Mouse (Mus musculus) cortical plate, adult 2 months (tissue): ENCODE results near the gene Pola2. TPM values are rescaled to one million over a fixed set of nuclear protein-coding genes. Genes with fewer than 3 reads are reported as not detected.

Experiments
- H3K27ac ChIP-seq: fragments of 200-500 bp; 2 replicates; pipeline ENCODE4 v1.5.1; 2012; ENCODE audit warnings: low read length, control low read depth, inconsistent platforms; ENCODE audit not compliant: insufficient read depth
- H3K4me1 ChIP-seq: fragments of 200-500 bp; 2 replicates; pipeline ENCODE4 v1.6.1; 2011; ENCODE audit warnings: low read length; ENCODE audit not compliant: control insufficient read depth, insufficient read depth
- H3K4me3 ChIP-seq: fragments of 200-500 bp; 2 replicates; pipeline ENCODE4 v1.5.1; 2011; ENCODE audit warnings: mild to moderate bottlenecking, low read length, control low read depth; ENCODE audit not compliant: insufficient read depth
- CTCF ChIP-seq: fragments of 200-500 bp; IDR thresholded peaks from 2 replicates; pipeline ENCODE4 v1.5.1; 2011; ENCODE audit warnings: mild to moderate bottlenecking, control low read depth, low read length; ENCODE audit not compliant: insufficient read depth; ENCODE audit errors: extremely low read depth
- POLR2A ChIP-seq: fragments of 200-500 bp; IDR thresholded peaks from 2 replicates; pipeline ENCODE4 v1.6.1; 2011; ENCODE audit warnings: mild to moderate bottlenecking, low read length, control low read depth; ENCODE audit not compliant: insufficient read depth; ENCODE audit errors: extremely low read depth
- polyA plus RNA-seq: library from polyadenylated mRNA; depleted of rRNA; stranded (reverse); fragments of >200 nt; gene quantifications from 2 replicates; pipeline ENCODE4 v1.2.3, GENCODE M21; 2012

Pola2 gene
- polyA plus RNA-seq, 1 experiment: 12.9 TPM

GRCm38 (mm10) chr19:5954031-5954710 lies 9.8 kb downstream of the Pola2 start:
- H3K4me1 ChIP-seq: no peaks in the 10 kb centered on the region
- no peak overlapping the region for H3K27ac ChIP-seq
- no peak for TF ChIP-seq CTCF
- no peak for TF ChIP-seq POLR2A
- no peak overlapping the region for H3K4me3 ChIP-seq

- Histone ChIP-seq H3K27ac (no peak overlapping the region), H3K4me1 (no peaks in the 10 kb centered on the region), H3K4me3 (no peak overlapping the region)
- TF ChIP-seq POLR2A (no peak), CTCF (no peak)
Observed at GRCm38 (mm10) chr19:5953201-5953770, 10.7 kb downstream of the Pola2 start.

GRCm38 (mm10) chr19:5952071-5952691 lies 11.8 kb downstream of the Pola2 start:
- no peak overlapping the region for H3K4me3 ChIP-seq
- 0 out of 2 replicates have a peak overlapping the region, but pooled peaks have one; percentile 8 for H3K27ac ChIP-seq
- no peak for TF ChIP-seq CTCF
- TF ChIP-seq POLR2A: no peak
- no peaks in the 10 kb centered on the region for H3K4me1 ChIP-seq

GRCm38 (mm10) chr19:5951631-5952030 lies 12.4 kb downstream of the Pola2 start:
- Histone ChIP-seq H3K4me1 (no peaks in the 10 kb centered on the region), H3K4me3 (no peak overlapping the region), H3K27ac (no peak overlapping the region)
- no peak for TF ChIP-seq CTCF

- Histone ChIP-seq H3K4me1 (no peaks in the 10 kb centered on the region), H3K27ac (no peak overlapping the region), H3K4me3 (no peak overlapping the region)
- TF ChIP-seq POLR2A: no peak
- no peak for TF ChIP-seq CTCF
Observed at GRCm38 (mm10) chr19:5950218-5950617, 13.8 kb downstream of the Pola2 start.

- H3K27ac ChIP-seq: peak overlapping the region; percentile 96
Observed at GRCm38 (mm10) chr19:5945891-5946290, 18.1 kb downstream of the Pola2 start.

GRCm38 (mm10) chr19:5945027-5945426 lies 19.0 kb downstream of the Pola2 start:
- Histone ChIP-seq H3K4me1 (0 out of 2 replicates have a peak, but pooled peaks cover under 1% of the 10 kb centered on the region), H3K4me3 (no peak overlapping the region), H3K27ac (peak overlapping the region; percentile 96; the same call in 1 of the 2 replicates)
- TF ChIP-seq POLR2A (no peak), CTCF (no peak)

More at GRCm38 (mm10) chr19:5945891-5946290, 18.1 kb downstream of the Pola2 start:
- Histone ChIP-seq H3K4me3 (no peak overlapping the region), H3K4me1 (no peaks in the 10 kb centered on the region)
- TF ChIP-seq POLR2A (no peak), CTCF (no peak)

- peak overlapping the region; percentile 88 for H3K27ac ChIP-seq
- H3K4me3 ChIP-seq: no peak overlapping the region
- no peak for TF ChIP-seq POLR2A
- no peak for TF ChIP-seq CTCF
- 0 out of 2 replicates have a peak, but pooled peaks cover 2% of the 10 kb centered on the region for H3K4me1 ChIP-seq
Observed at GRCm38 (mm10) chr19:5944145-5944544, 19.9 kb downstream of the Pola2 start.

GRCm38 (mm10) chr19:5943404-5943803 lies 20.6 kb downstream of the Pola2 start:
- Histone ChIP-seq H3K4me1 (0 out of 2 replicates have a peak, but pooled peaks cover 2% of the 10 kb centered on the region), H3K4me3 (no peak overlapping the region), H3K27ac (no peak overlapping the region)
- no peak for TF ChIP-seq POLR2A
- no peak for TF ChIP-seq CTCF
